Mouse (Mus musculus) limb, embryonic 14.5 days (tissue): ENCODE results near the gene Adcy9. TPM values are rescaled to one million over a fixed set of nuclear protein-coding genes. Genes with fewer than 3 reads are reported as not detected.

Experiments used
- ATAC-seq: fragments of 200-750 bp; cut with Nextera tagmentation; 2 replicates; pipeline ENCODE4 v1.8.0; 2017; ENCODE audit warnings: low read depth, moderate number of reproducible peaks, moderate TSS enrichment; ENCODE audit not compliant: low FRiP score
- DNase-seq: peaks from one replicate; pipeline ENCODE4 v3.0.0-alpha.2; 2015; ENCODE audit warnings: low spot score
- H3K27ac ChIP-seq: fragments of 300-500 bp; sonication (generic); replicated peaks from 2 replicates; pipeline ENCODE4 v1.5.1; 2014; ENCODE audit warnings: low read depth, mild to moderate bottlenecking, low read length, moderate library complexity, mixed read lengths
- H3K27me3 ChIP-seq: fragments of 300-500 bp; sonication (generic); 2 replicates; pipeline ENCODE4 v1.6.1; 2014; ENCODE audit warnings: low read length, mixed read lengths; ENCODE audit not compliant: control insufficient read depth, insufficient read depth
- H3K36me3 ChIP-seq: fragments of 300-500 bp; sonication (generic); 2 replicates; pipeline ENCODE4 v1.6.1; 2014; ENCODE audit warnings: mild to moderate bottlenecking, low read length, moderate library complexity, mixed read lengths; ENCODE audit not compliant: control insufficient read depth, insufficient read depth
- H3K4me1 ChIP-seq: fragments of 300-500 bp; sonication (generic); 2 replicates; pipeline ENCODE4 v1.6.1; 2014; ENCODE audit warnings: antibody characterized with exemption, low read length, mixed read lengths; ENCODE audit not compliant: control insufficient read depth, insufficient read depth
- H3K4me2 ChIP-seq: fragments of 300-500 bp; sonication (generic); replicated peaks from 2 replicates; pipeline ENCODE4 v1.6.1; 2014; ENCODE audit warnings: low read depth, mild to moderate bottlenecking, low read length, moderate library complexity; ENCODE audit not compliant: severe bottlenecking
- H3K4me3 ChIP-seq: fragments of 300-500 bp; sonication (generic); replicated peaks from 2 replicates; pipeline ENCODE4 v1.5.1; 2014; ENCODE audit warnings: low read length
- H3K9ac ChIP-seq: fragments of 300-500 bp; sonication (generic); 2 replicates; pipeline ENCODE4 v1.6.1; 2014; ENCODE audit warnings: mild to moderate bottlenecking, low read depth, low read length, moderate library complexity; ENCODE audit not compliant: severe bottlenecking
- H3K9me3 ChIP-seq: fragments of 300-500 bp; sonication (generic); 2 replicates; pipeline ENCODE4 v1.6.1; 2016; ENCODE audit warnings: low read length; ENCODE audit not compliant: control insufficient read depth
- POLR2A ChIP-seq: fragments of 200-500 bp; IDR thresholded peaks from 2 replicates; pipeline ENCODE4 v1.8.0; 2012; ENCODE audit warnings: inconsistent platforms, mild to moderate bottlenecking, moderate library complexity, borderline replicate concordance; ENCODE audit not compliant: insufficient read depth, insufficient read length; ENCODE audit errors: extremely low read depth
- WGBS: fragments of 180-500 bp; shearing (Covaris S2); extraction: QIAGEN DNeasy Blood & Tissue Kit; methylation state at CpG from one replicate; pipeline ENCODE4 v1.1.7; 2014; 5-methylcytosine and 5-hydroxymethylcytosine counted together
- polyA plus RNA-seq, 2 experiments: library from polyadenylated mRNA; depleted of rRNA in 1 of 2; stranded (reverse) in 1 of 2; unstranded in 1 of 2; fragments of >200 nt; fragmentation: Nextera tagmentation in 1 of 2; extraction: Ambion mirVana in 1 of 2; gene quantifications; 2 replicates each; pipeline versions ENCODE4 v1.2.1 to v1.2.3; 2012 to 2014

Gene Adcy9
- polyA plus RNA-seq, 2 experiments = 2.4 to 3.2 TPM

GRCm38 (mm10) chr16:4418072-4418471 is 2.2 kb downstream of the Adcy9 start:
- 95% methylated on average over 11 of the region's 11 CpGs for WGBS
- ATAC-seq (no peak), DNase-seq (no peak)
- Histone ChIP-seq H3K9ac (no peak overlapping the region), H3K9me3 (no peaks in the 10 kb centered on the region), H3K4me3 (no peak overlapping the region), H3K36me3 (no peaks in the 10 kb centered on the region), H3K27ac (no peak overlapping the region), H3K4me1 (peaks cover 25% of the 10 kb centered on the region), H3K4me2 (no peak overlapping the region), H3K27me3 (peaks cover 18% of the 10 kb centered on the region; the same call in 1 of the 2 replicates)
- TF ChIP-seq POLR2A = no peak

GRCm38 (mm10) chr16:4417455-4417854 is 2.8 kb downstream of the Adcy9 start:
- no peak overlapping the region for H3K27ac ChIP-seq
- H3K9me3 ChIP-seq = no peaks in the 10 kb centered on the region
- ATAC-seq = no peak
- WGBS = 76% methylated on average over 7 of the region's 7 CpGs
- peaks cover 18% of the 10 kb centered on the region; the same call in 1 of the 2 replicates for H3K27me3 ChIP-seq
- no peaks in the 10 kb centered on the region for H3K36me3 ChIP-seq
- H3K4me2 ChIP-seq = no peak overlapping the region
- H3K4me3 ChIP-seq = no peak overlapping the region
- no peak overlapping the region for H3K9ac ChIP-seq
- peaks cover 25% of the 10 kb centered on the region for H3K4me1 ChIP-seq
- no peak for TF ChIP-seq POLR2A
- no peak for DNase-seq

- H3K4me1 ChIP-seq = peaks cover 25% of the 10 kb centered on the region
- no peak overlapping the region for H3K4me3 ChIP-seq
- no peaks in the 10 kb centered on the region for H3K36me3 ChIP-seq
- H3K9me3 ChIP-seq = no peaks in the 10 kb centered on the region
- H3K27ac ChIP-seq = no peak overlapping the region
- no peak for DNase-seq
- no peak for TF ChIP-seq POLR2A
- ATAC-seq = no peak
- H3K9ac ChIP-seq = no peak overlapping the region
- peaks cover 18% of the 10 kb centered on the region; the same call in 1 of the 2 replicates for H3K27me3 ChIP-seq
- 82% methylated on average over 8 of the region's 8 CpGs for WGBS
- no peak overlapping the region for H3K4me2 ChIP-seq
These were observed 5.3 kb downstream of the Adcy9 start for GRCm38 (mm10) chr16:4414881-4415585.

- H3K27ac ChIP-seq = no peak overlapping the region
- peaks cover 24% of the 10 kb centered on the region for H3K4me1 ChIP-seq
- no peaks in the 10 kb centered on the region for H3K9me3 ChIP-seq
- H3K4me3 ChIP-seq = no peak overlapping the region
- H3K4me2 ChIP-seq = no peak overlapping the region
- 74% methylated on average over 9 of the region's 9 CpGs for WGBS
- peaks cover 16% of the 10 kb centered on the region; the same call in 1 of the 2 replicates for H3K27me3 ChIP-seq
- no peak for TF ChIP-seq POLR2A
- H3K36me3 ChIP-seq = no peaks in the 10 kb centered on the region
- ATAC-seq (no peak), DNase-seq (no peak)
- no peak overlapping the region for H3K9ac ChIP-seq
These were observed 6.1 kb downstream of the Adcy9 start for GRCm38 (mm10) chr16:4413988-4414880.

- WGBS = 50% methylated on average over 14 of the region's 14 CpGs
- TF ChIP-seq POLR2A = no peak
- no peak for ATAC-seq
- Histone ChIP-seq H3K4me1 (peaks cover 14% of the 10 kb centered on the region), H3K36me3 (no peaks in the 10 kb centered on the region), H3K4me2 (no peak overlapping the region), H3K9me3 (no peaks in the 10 kb centered on the region), H3K4me3 (no peak overlapping the region), H3K27ac (no peak overlapping the region), H3K9ac (no peak overlapping the region), H3K27me3 (peaks cover 6% of the 10 kb centered on the region; the same call in 1 of the 2 replicates)
- no peak for DNase-seq
These were observed 7.0 kb downstream of the Adcy9 start for GRCm38 (mm10) chr16:4413301-4413700.
